Mouse (Mus musculus): ENCODE measurements at regions not wholly inside any gene's neighbourhood (a gene's known extent, or its start where the extent isn't known, plus 50 kb on each side); places are given as distances from the start of the nearest gene placed in this dataset.

DNA sequence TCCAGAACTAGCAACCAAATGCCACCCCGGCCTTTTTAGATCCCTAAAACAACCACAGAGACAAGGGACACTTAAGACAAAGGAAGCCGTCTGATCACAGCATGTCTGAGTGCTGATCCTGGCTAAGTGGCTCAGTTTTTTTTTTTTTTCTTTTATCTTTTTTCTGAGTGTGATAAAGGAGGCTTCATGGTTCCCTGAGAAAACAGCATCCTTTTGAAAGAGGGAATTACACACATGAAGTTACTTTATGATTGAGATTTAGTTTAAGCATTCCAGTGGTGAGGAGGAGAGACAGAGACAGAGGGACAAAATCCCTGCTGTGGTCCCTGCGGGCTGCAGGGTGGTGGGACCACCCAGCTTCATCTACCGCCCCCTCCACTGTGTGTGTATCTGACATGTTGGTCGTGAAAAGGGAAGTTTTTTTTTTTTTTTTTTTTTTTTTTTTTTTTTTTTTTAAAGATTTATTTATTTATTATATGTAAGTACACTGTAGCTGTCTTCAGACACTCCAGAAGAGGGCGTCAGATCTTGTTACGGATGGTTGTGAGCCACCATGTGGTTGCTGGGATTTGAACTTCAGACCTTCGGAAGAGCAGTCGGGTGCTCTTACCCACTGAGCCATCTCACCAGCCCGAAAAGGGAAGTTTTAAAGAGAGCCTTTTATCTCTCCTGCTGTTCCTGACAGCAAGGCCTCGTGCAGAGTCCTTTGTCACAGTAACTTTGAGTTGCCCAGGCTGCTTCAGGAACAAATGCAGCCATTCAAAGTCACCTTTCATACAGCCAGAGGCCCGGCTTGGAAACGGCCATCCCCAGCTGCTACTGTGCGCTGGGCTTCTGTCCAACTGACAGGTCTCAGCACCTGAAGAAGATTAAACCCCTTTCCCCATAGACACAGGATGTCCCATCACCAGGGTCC, 136.8 kb upstream of the Slc22a12 start:
- TF ChIP-seq POLR2A (IDR thresholded peaks at IDR 0.05; ENCODE audit: borderline replicate concordance, low read depth, low read length) (no peak), CTCF (IDR thresholded peaks at IDR 0.05; ENCODE audit: low read depth, low read length) (no peak)

Data from bone marrow macrophage, adult 2 months (primary cell).